Comparison of ENCODE assay signal across 8 mouse cellular contexts in the genomic region with DNA sequence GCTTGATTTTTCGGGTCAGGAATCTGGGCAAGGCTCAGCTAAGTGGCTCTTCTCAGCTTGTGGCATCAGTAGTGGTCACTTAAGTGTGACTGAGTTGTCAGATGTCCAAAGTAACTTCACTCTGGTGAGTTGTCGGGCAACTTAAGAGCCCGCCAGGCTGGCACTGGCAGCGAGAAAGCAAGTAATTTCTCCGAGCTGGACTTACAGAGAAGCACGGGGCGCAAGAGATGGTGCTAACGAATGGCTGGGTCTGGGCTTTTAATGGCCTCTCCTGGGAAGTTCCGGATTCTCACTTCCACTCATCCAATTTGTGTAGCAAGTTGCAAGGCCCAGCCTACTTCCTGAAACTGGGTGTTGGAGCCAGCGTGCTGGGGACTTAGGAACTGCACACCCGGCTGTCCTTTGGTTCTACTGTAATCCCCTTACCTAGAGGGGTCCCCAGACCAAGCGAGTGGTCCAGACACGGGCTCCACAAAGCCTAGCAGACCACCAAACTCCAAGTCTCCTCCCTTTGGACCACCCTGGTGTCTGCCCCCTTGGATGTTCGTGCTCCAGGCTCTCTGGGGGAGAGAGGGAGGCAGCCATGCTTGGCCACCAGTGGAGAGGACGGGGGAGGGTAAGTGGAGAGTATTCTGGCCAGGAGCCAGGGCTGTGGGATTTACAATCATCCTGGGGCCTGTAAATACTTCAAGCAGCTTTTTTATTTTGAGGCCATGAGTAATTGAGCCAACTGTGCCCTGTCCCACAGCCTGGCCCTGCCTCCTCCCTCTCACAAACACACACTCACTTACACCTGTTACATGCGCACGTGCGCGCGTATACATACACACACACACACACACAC. TPM values are rescaled to one million over a fixed set of nuclear protein-coding genes. Genes with fewer than 3 reads are reported as not detected.
DNase-seq lines count a peak whose midpoint lies in the region; ATAC-seq and TF ChIP-seq lines count a peak whose summit lies in the region.

No protein-coding gene starts in this region.

- H3K4me2 ChIP-seq in kidney, postnatal 0 days (ENCODE audit: low read length) = peak overlapping the region; percentile 43
- H3K4me2 ChIP-seq in midbrain, embryonic 16.5 days (ENCODE audit: low read length) = no peak overlapping the region

- H3K27ac ChIP-seq in kidney, postnatal 0 days = peak overlapping the region; percentile 87
- no peak overlapping the region for H3K27ac ChIP-seq in midbrain, embryonic 16.5 days (ENCODE audit: low read length)

- intact Hi-C loops in left cerebral cortex, postnatal 25 days (cut with DNase I) = no loop called here

- H3K9ac ChIP-seq in kidney, postnatal 0 days (ENCODE audit: low read depth, low read length) = no peak overlapping the region
- H3K9ac ChIP-seq in midbrain, embryonic 16.5 days (ENCODE audit: low read depth, low read length) = no peak overlapping the region

- peaks cover 17% of the 10 kb centered on the region for H3K4me1 ChIP-seq in kidney, postnatal 0 days (replicated peaks; ENCODE audit: insufficient read depth, low read length)
- peaks cover 8% of the 10 kb centered on the region; the same call in 1 of the 2 replicates for H3K4me1 ChIP-seq in midbrain, embryonic 16.5 days (ENCODE audit: control insufficient read depth, insufficient read depth, low read length)

- TF ChIP-seq CTCF in kidney, postnatal 0 days (IDR thresholded peaks at IDR 0.05; ENCODE audit: low read depth) = no peak

- peak; percentile 87 for ATAC-seq in kidney, postnatal 0 days (replicated peaks; ENCODE audit: low FRiP score, low read depth)
- peak; percentile 57 for ATAC-seq in midbrain, embryonic 16.5 days

- no peaks in the 10 kb centered on the region for H3K9me3 ChIP-seq in kidney, postnatal 0 days (replicated peaks; ENCODE audit: low read length)
- H3K9me3 ChIP-seq in midbrain, embryonic 16.5 days (replicated peaks; ENCODE audit: control insufficient read depth, low read length, poor library complexity, severe bottlenecking) = no peaks in the 10 kb centered on the region

- H3K36me3 ChIP-seq in kidney, postnatal 0 days (ENCODE audit: insufficient read depth, low read length) = no peaks in the 10 kb centered on the region
- no peaks in the 10 kb centered on the region for H3K36me3 ChIP-seq in midbrain, embryonic 16.5 days (ENCODE audit: control insufficient read depth, insufficient read depth, low read length)

- H3K27me3 ChIP-seq in kidney, postnatal 0 days (ENCODE audit: insufficient read depth, low read length) = no peaks in the 10 kb centered on the region
- H3K27me3 ChIP-seq in midbrain, embryonic 16.5 days (ENCODE audit: control insufficient read depth, insufficient read depth, low read depth, low read length) = no peaks in the 10 kb centered on the region

- WGBS in kidney, postnatal 0 days = 11% methylated on average over 20 of the region's 20 CpGs
- 69% methylated on average over 20 of the region's 20 CpGs for WGBS in midbrain, embryonic 16.5 days

- peak; percentile 41 for DNase-seq in right cerebral cortex, postnatal 4 days
- no peak for DNase-seq in right cerebral cortex, postnatal 14 days
- DNase-seq in gastrocnemius, postnatal 10 days = peak; percentile 61
- peak; percentile 95 for DNase-seq in kidney, postnatal 0 days (ENCODE audit: low spot score)
- no peak for DNase-seq in left cerebral cortex, postnatal 25 days (ENCODE audit: low spot score in 2 of 2)
- DNase-seq in frontal cortex, postnatal 25 days (ENCODE audit: low spot score in 2 of 2) = no peak
- DNase-seq in urinary bladder, postnatal 10 days (ENCODE audit: low spot score) = no peak

- H3K4me3 ChIP-seq in kidney, postnatal 0 days (replicated peaks; ENCODE audit: low read depth, low read length) = no peak overlapping the region
- no peak overlapping the region for H3K4me3 ChIP-seq in midbrain, embryonic 16.5 days (ENCODE audit: low read depth, low read length)

RNA-seq across cellular contexts. Expression of a gene that starts 23.3 kb away (rescaled TPM):
- total RNA-seq in gastrocnemius, postnatal 10 days (2021) = 10 to 100 TPM; 74.3 to 77.4 TPM
- 2.5 and 2.8 TPM in 2 replicates for polyA plus RNA-seq in kidney, postnatal 0 days (2015; fragmentation: Nextera tagmentation; extraction: Ambion mirVana)
- 0.75 and 0.89 TPM in 2 replicates for polyA plus RNA-seq in midbrain, embryonic 16.5 days (2015; fragmentation: Nextera tagmentation; extraction: Ambion mirVana)
- 1 to 10 TPM; 4.1 to 4.9 TPM for total RNA-seq in left cerebral cortex, postnatal 25 days (2021)

RNA-seq across cellular contexts. Expression of a gene that starts 53.6 kb away (rescaled TPM):
- 10 to 100 TPM; 22.5 to 27.4 TPM for total RNA-seq in gastrocnemius, postnatal 10 days (2021)
- 49.8 and 53.8 TPM in 2 replicates for polyA plus RNA-seq in kidney, postnatal 0 days (2015; fragmentation: Nextera tagmentation; extraction: Ambion mirVana)
- polyA plus RNA-seq in midbrain, embryonic 16.5 days (2015; fragmentation: Nextera tagmentation; extraction: Ambion mirVana) = 55.9 and 66.5 TPM in 2 replicates
- 10 to 100 TPM; 35.0 to 37.1 TPM for total RNA-seq in left cerebral cortex, postnatal 25 days (2021)

Comparison
In these comparisons a context has a peak if more than half of its experiments do, and no peak if none do; other contexts are left out.
1. DNase-seq: peak in right cerebral cortex, postnatal 4 days (single experiment), gastrocnemius, postnatal 10 days (single experiment) and kidney, postnatal 0 days (single experiment); none in right cerebral cortex, postnatal 14 days (single experiment), left cerebral cortex, postnatal 25 days (0 of 2), frontal cortex, postnatal 25 days (0 of 2) and urinary bladder, postnatal 10 days (single experiment).
2. RNA of a gene that starts 23.3 kb away (total RNA-seq): 74.3 to 77.4 TPM in gastrocnemius, postnatal 10 days; 4.1 to 4.9 TPM in left cerebral cortex, postnatal 25 days; every median in the first group is over 10 times any median in the second.